Mouse (Mus musculus): ENCODE data around the gene Syn3. TPM values are rescaled to one million over a fixed set of nuclear protein-coding genes. Genes with fewer than 3 reads are reported as not detected.

Gene Syn3
- total and polyA plus RNA-seq, 2 experiments from 2014 or later, result 18.3 to 67.4 TPM

- 97% methylated on average over 1 of the region's 1 CpGs for WGBS
- Histone ChIP-seq H3K4me2 (ENCODE audit: low read depth, low read length) (no peak overlapping the region), H3K36me3 (ENCODE audit: insufficient read depth, low read length) (no peaks in the 10 kb centered on the region), H3K27me3 (ENCODE audit: insufficient read depth, low read length) (no peaks in the 10 kb centered on the region), H3K9ac (replicated peaks; ENCODE audit: low read length) (no peak overlapping the region), H3K4me3 (ENCODE audit: low read length) (no peak overlapping the region), H3K27ac (no peak overlapping the region), H3K9me3 (ENCODE audit: low read length) (no peaks in the 10 kb centered on the region), H3K4me1 (ENCODE audit: insufficient read depth, low read length) (no peaks in the 10 kb centered on the region)
- ATAC-seq (no peak), DNase-seq (ENCODE audit: low spot score) (no peak)
- TF ChIP-seq CTCF (IDR thresholded peaks at IDR 0.05; ENCODE audit: low read depth), result no peak
These were observed 362.4 kb downstream of the Syn3 start for GRCm38 (mm10) chr10:86136249-86136648.

GRCm38 (mm10) chr10:86134848-86135247 is 363.8 kb downstream of the Syn3 start:
- TF ChIP-seq CTCF (IDR thresholded peaks at IDR 0.05; ENCODE audit: low read depth), result no peak
- ATAC-seq, result no peak

GRCm38 (mm10) chr10:86134336-86134735 is 364.4 kb downstream of the Syn3 start:
- Histone ChIP-seq H3K27me3 (ENCODE audit: insufficient read depth, low read length) (no peaks in the 10 kb centered on the region), H3K4me3 (ENCODE audit: low read length) (no peak overlapping the region), H3K9ac (replicated peaks; ENCODE audit: low read length) (no peak overlapping the region), H3K36me3 (ENCODE audit: insufficient read depth, low read length) (no peaks in the 10 kb centered on the region), H3K27ac (no peak overlapping the region), H3K9me3 (ENCODE audit: low read length) (no peaks in the 10 kb centered on the region), H3K4me1 (ENCODE audit: insufficient read depth, low read length) (no peaks in the 10 kb centered on the region), H3K4me2 (ENCODE audit: low read depth, low read length) (no peak overlapping the region)
- DNase-seq (ENCODE audit: low spot score), result no peak
- no peak for ATAC-seq
- 81% methylated on average over 5 of the region's 5 CpGs for WGBS
- TF ChIP-seq CTCF (IDR thresholded peaks at IDR 0.05; ENCODE audit: low read depth), result no peak

More at GRCm38 (mm10) chr10:86134848-86135247, 363.8 kb downstream of the Syn3 start:
- no peak overlapping the region for H3K9ac ChIP-seq (replicated peaks; ENCODE audit: low read length)
- H3K36me3 ChIP-seq (ENCODE audit: insufficient read depth, low read length), result no peaks in the 10 kb centered on the region
- H3K4me1 ChIP-seq (ENCODE audit: insufficient read depth, low read length), result no peaks in the 10 kb centered on the region
- no peak for DNase-seq (ENCODE audit: low spot score)
- no peak overlapping the region for H3K4me2 ChIP-seq (ENCODE audit: low read depth, low read length)
- H3K27me3 ChIP-seq (ENCODE audit: insufficient read depth, low read length), result no peaks in the 10 kb centered on the region
- H3K4me3 ChIP-seq (ENCODE audit: low read length), result no peak overlapping the region
- 83% methylated on average over 6 of the region's 6 CpGs for WGBS
- H3K27ac ChIP-seq, result no peak overlapping the region
- H3K9me3 ChIP-seq (ENCODE audit: low read length), result no peaks in the 10 kb centered on the region

GRCm38 (mm10) chr10:86132420-86132956 is 366.2 kb downstream of the Syn3 start:
- Histone ChIP-seq H3K4me2 (ENCODE audit: low read depth, low read length) (no peak overlapping the region), H3K27me3 (ENCODE audit: insufficient read depth, low read length) (no peaks in the 10 kb centered on the region), H3K9ac (replicated peaks; ENCODE audit: low read length) (no peak overlapping the region), H3K27ac (no peak overlapping the region), H3K9me3 (ENCODE audit: low read length) (no peaks in the 10 kb centered on the region), H3K36me3 (ENCODE audit: insufficient read depth, low read length) (no peaks in the 10 kb centered on the region), H3K4me1 (ENCODE audit: insufficient read depth, low read length) (no peaks in the 10 kb centered on the region), H3K4me3 (ENCODE audit: low read length) (no peak overlapping the region)
- WGBS, result 88% methylated on average over 10 of the region's 10 CpGs
- ATAC-seq (no peak), DNase-seq (ENCODE audit: low spot score) (no peak)
- TF ChIP-seq CTCF (IDR thresholded peaks at IDR 0.05; ENCODE audit: low read depth), result no peak

- Histone ChIP-seq H3K9me3 (ENCODE audit: low read length) (no peaks in the 10 kb centered on the region), H3K9ac (replicated peaks; ENCODE audit: low read length) (no peak overlapping the region), H3K27me3 (ENCODE audit: insufficient read depth, low read length) (no peaks in the 10 kb centered on the region), H3K36me3 (ENCODE audit: insufficient read depth, low read length) (no peaks in the 10 kb centered on the region), H3K4me3 (ENCODE audit: low read length) (no peak overlapping the region), H3K27ac (no peak overlapping the region), H3K4me2 (ENCODE audit: low read depth, low read length) (no peak overlapping the region), H3K4me1 (ENCODE audit: insufficient read depth, low read length) (no peaks in the 10 kb centered on the region)
- DNase-seq (ENCODE audit: low spot score), result no peak
- ATAC-seq, result no peak
- TF ChIP-seq CTCF (IDR thresholded peaks at IDR 0.05; ENCODE audit: low read depth), result no peak
- 95% methylated on average over 6 of the region's 6 CpGs for WGBS
These were observed 369.6 kb downstream of the Syn3 start for GRCm38 (mm10) chr10:86129046-86129445.

- TF ChIP-seq CTCF (IDR thresholded peaks at IDR 0.05; ENCODE audit: low read depth), result no peak
- WGBS, result 89% methylated on average over 11 of the region's 11 CpGs
These were observed 372.2 kb downstream of the Syn3 start for GRCm38 (mm10) chr10:86126478-86126877.

GRCm38 (mm10) chr10:86125421-86125820 is 373.3 kb downstream of the Syn3 start:
- ATAC-seq, result no peak
- Histone ChIP-seq H3K36me3 (ENCODE audit: insufficient read depth, low read length) (no peaks in the 10 kb centered on the region), H3K27me3 (ENCODE audit: insufficient read depth, low read length) (no peaks in the 10 kb centered on the region), H3K4me2 (ENCODE audit: low read depth, low read length) (no peak overlapping the region), H3K4me3 (ENCODE audit: low read length) (no peak overlapping the region), H3K9ac (replicated peaks; ENCODE audit: low read length) (no peak overlapping the region), H3K9me3 (ENCODE audit: low read length) (no peaks in the 10 kb centered on the region), H3K4me1 (ENCODE audit: insufficient read depth, low read length) (no peaks in the 10 kb centered on the region), H3K27ac (no peak overlapping the region)
- TF ChIP-seq CTCF (IDR thresholded peaks at IDR 0.05; ENCODE audit: low read depth), result no peak
- no peak for DNase-seq (ENCODE audit: low spot score)
- 95% methylated on average over 2 of the region's 2 CpGs for WGBS

More at GRCm38 (mm10) chr10:86126478-86126877, 372.2 kb downstream of the Syn3 start:
- DNase-seq (ENCODE audit: low spot score) (no peak), ATAC-seq (no peak)
- Histone ChIP-seq H3K9me3 (ENCODE audit: low read length) (no peaks in the 10 kb centered on the region), H3K27ac (no peak overlapping the region), H3K4me1 (ENCODE audit: insufficient read depth, low read length) (no peaks in the 10 kb centered on the region), H3K4me2 (ENCODE audit: low read depth, low read length) (no peak overlapping the region), H3K9ac (replicated peaks; ENCODE audit: low read length) (no peak overlapping the region), H3K4me3 (ENCODE audit: low read length) (no peak overlapping the region), H3K27me3 (ENCODE audit: insufficient read depth, low read length) (no peaks in the 10 kb centered on the region), H3K36me3 (ENCODE audit: insufficient read depth, low read length) (no peaks in the 10 kb centered on the region)

All from hindbrain, postnatal 0 days (tissue).